21 mouse cellular contexts compared by ENCODE assay signal in the genomic region with DNA sequence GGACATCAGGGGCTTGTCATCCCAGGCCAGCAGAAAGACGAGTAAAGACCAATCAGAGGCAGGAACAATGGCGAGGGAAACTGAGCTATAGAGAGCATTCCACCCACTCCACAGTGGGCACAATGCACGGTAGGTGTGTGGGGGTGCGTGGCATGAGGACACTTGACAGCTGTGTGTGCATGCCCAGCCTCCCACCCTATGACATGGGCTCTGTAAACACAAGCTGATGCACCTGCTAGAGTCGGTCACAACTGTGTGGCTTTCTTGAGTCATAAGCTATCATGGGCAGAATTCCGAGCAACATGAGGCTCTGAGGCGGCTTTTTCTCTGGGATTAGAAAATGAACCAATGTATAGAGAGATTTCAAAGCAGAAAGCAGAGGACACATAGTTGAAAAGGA.
A peak's percentile ranks its signal among the peaks of the same experiment; 100 is the strongest.
DNase-seq lines count a peak whose midpoint lies in the region; ATAC-seq and TF ChIP-seq lines count a peak whose summit lies in the region.
"Had no signal": no experiment of that assay in that cellular context is flagged by ENCODE, and none has a peak within 500 bp of the region (broad histone marks: within the 10 kb centered on the region; RNA-seq: fewer than 3 reads in every experiment).

No protein-coding gene starts in this region.

- peak overlapping the region; percentile 77; the same call in 1 of the 2 replicates for H3K27ac ChIP-seq in forebrain, embryonic 10.5 days
- H3K27ac ChIP-seq in forebrain, embryonic 11.5 days (ENCODE audit: low read depth, low read length), result no peak overlapping the region
- H3K27ac ChIP-seq in hindbrain, postnatal 0 days, result peak overlapping the region; percentile 60; the same call in 1 of the 2 replicates
- H3K27ac ChIP-seq in hindbrain, embryonic 12.5 days, result no peak overlapping the region
- H3K27ac ChIP-seq in midbrain, embryonic 13.5 days, result 0 out of 2 replicates have a peak overlapping the region, but pooled peaks have one; percentile 35
- no peak overlapping the region for H3K27ac ChIP-seq in midbrain, postnatal 0 days (ENCODE audit: low read depth, low read length)
- H3K27ac ChIP-seq: limb, embryonic 15.5 days; liver, embryonic 15.5 days; macrophage; neural tube, embryonic 13.5 days; stomach, postnatal 0 days had no signal

- no peak overlapping the region for H3ac ChIP-seq in myocyte (ENCODE audit: control insufficient read depth, insufficient read length)

- DNase-seq in forebrain, embryonic 10.5 days (ENCODE audit: extremely low spot score, low spot score), result no peak
- DNase-seq in forebrain, embryonic 11.5 days (ENCODE audit: low spot score), result no peak
- DNase-seq in hindbrain, postnatal 0 days (ENCODE audit: low spot score), result no peak
- no peak for DNase-seq in midbrain, postnatal 0 days (ENCODE audit: low spot score)
- DNase-seq in spleen, adult 18-20 months, result no peak
- DNase-seq: adrenal gland, adult 8-10 months; cerebellum, postnatal 25 days; embryo, embryonic 11 days; kidney, postnatal 4 days had no signal

- ATAC-seq in forebrain, embryonic 11.5 days (replicated peaks; ENCODE audit: low FRiP score), result no peak
- ATAC-seq in hindbrain, postnatal 0 days, result no peak
- ATAC-seq in hindbrain, embryonic 12.5 days (ENCODE audit: low FRiP score), result no peak
- ATAC-seq in midbrain, embryonic 13.5 days, result no peak
- no peak for ATAC-seq in midbrain, postnatal 0 days (ENCODE audit: low FRiP score)
- ATAC-seq: CD4-positive, CD25-positive, alpha-beta regulatory T cell, adult 4 months; intestine, postnatal 0 days; Patski had no signal

- no peak overlapping the region for H3K4me2 ChIP-seq in forebrain, embryonic 11.5 days (ENCODE audit: low read depth, low read length, severe bottlenecking)
- H3K4me2 ChIP-seq in hindbrain, postnatal 0 days (ENCODE audit: low read depth, low read length), result no peak overlapping the region
- no peak overlapping the region for H3K4me2 ChIP-seq in hindbrain, embryonic 12.5 days (replicated peaks)
- H3K4me2 ChIP-seq in midbrain, embryonic 13.5 days (replicated peaks), result no peak overlapping the region
- H3K4me2 ChIP-seq in midbrain, postnatal 0 days (ENCODE audit: low read depth, low read length, poor library complexity, severe bottlenecking), result no peak overlapping the region
- peak overlapping the region; percentile 57 for H3K4me2 ChIP-seq in myocyte (ENCODE audit: low read depth)
- H3K4me2 ChIP-seq: kidney, embryonic 15.5 days; limb, embryonic 15.5 days; liver, embryonic 15.5 days; neural tube, embryonic 13.5 days had no signal

- no peaks in the 10 kb centered on the region for H3K79me2 ChIP-seq in myocyte (ENCODE audit: control insufficient read depth, insufficient read depth)

- WGBS in forebrain, embryonic 10.5 days, result 79% methylated on average over 7 of the region's 7 CpGs
- 75% methylated on average over 7 of the region's 7 CpGs for WGBS in forebrain, embryonic 11.5 days
- WGBS in hindbrain, postnatal 0 days, result 60% methylated on average over 7 of the region's 7 CpGs
- 64% methylated on average over 7 of the region's 7 CpGs for WGBS in hindbrain, embryonic 12.5 days
- 67% methylated on average over 7 of the region's 7 CpGs for WGBS in midbrain, embryonic 13.5 days
- 64% methylated on average over 7 of the region's 7 CpGs for WGBS in midbrain, postnatal 0 days

- TF ChIP-seq POLR2A in myocyte (IDR thresholded peaks at IDR 0.05; ENCODE audit: insufficient read length, low read depth), result no peak

- no peaks in the 10 kb centered on the region for H3K27me3 ChIP-seq in forebrain, embryonic 10.5 days (ENCODE audit: poor library complexity, severe bottlenecking)
- no peaks in the 10 kb centered on the region for H3K27me3 ChIP-seq in forebrain, embryonic 11.5 days (ENCODE audit: control insufficient read depth, insufficient read depth, low read length)
- no peaks in the 10 kb centered on the region for H3K27me3 ChIP-seq in hindbrain, postnatal 0 days (ENCODE audit: insufficient read depth, low read length)
- no peaks in the 10 kb centered on the region for H3K27me3 ChIP-seq in hindbrain, embryonic 12.5 days
- H3K27me3 ChIP-seq in midbrain, embryonic 13.5 days, result no peaks in the 10 kb centered on the region
- H3K27me3 ChIP-seq in midbrain, postnatal 0 days (ENCODE audit: insufficient read depth, low read length), result no peaks in the 10 kb centered on the region
- H3K27me3 ChIP-seq in myocyte (ENCODE audit: control insufficient read depth, insufficient read depth, insufficient read length), result no peaks in the 10 kb centered on the region
- H3K27me3 ChIP-seq: kidney, embryonic 15.5 days; limb, embryonic 15.5 days; liver, embryonic 15.5 days; neural tube, embryonic 13.5 days; Patski had no signal

- H3K4me1 ChIP-seq in forebrain, embryonic 10.5 days, result peaks cover 35% of the 10 kb centered on the region
- peaks cover 8% of the 10 kb centered on the region for H3K4me1 ChIP-seq in forebrain, embryonic 11.5 days (replicated peaks; ENCODE audit: control insufficient read depth, insufficient read depth, low read length)
- H3K4me1 ChIP-seq in hindbrain, postnatal 0 days (ENCODE audit: insufficient read depth, low read length), result peaks cover 17% of the 10 kb centered on the region
- peaks cover 12% of the 10 kb centered on the region for H3K4me1 ChIP-seq in hindbrain, embryonic 12.5 days
- peaks cover 38% of the 10 kb centered on the region for H3K4me1 ChIP-seq in midbrain, embryonic 13.5 days (replicated peaks)
- H3K4me1 ChIP-seq in midbrain, postnatal 0 days (ENCODE audit: insufficient read depth, low read length), result peaks cover 19% of the 10 kb centered on the region
- H3K4me1 ChIP-seq: liver, embryonic 15.5 days had no signal

- H3K9ac ChIP-seq in forebrain, embryonic 11.5 days (ENCODE audit: low read length), result no peak overlapping the region
- H3K9ac ChIP-seq in hindbrain, postnatal 0 days (replicated peaks; ENCODE audit: low read length), result no peak overlapping the region
- no peak overlapping the region for H3K9ac ChIP-seq in hindbrain, embryonic 12.5 days
- no peak overlapping the region for H3K9ac ChIP-seq in midbrain, embryonic 13.5 days (replicated peaks)
- no peak overlapping the region for H3K9ac ChIP-seq in midbrain, postnatal 0 days (replicated peaks; ENCODE audit: low read length, poor library complexity, severe bottlenecking)
- H3K9ac ChIP-seq: kidney, embryonic 15.5 days; limb, embryonic 15.5 days; liver, embryonic 15.5 days; neural tube, embryonic 13.5 days had no signal

- no peak for TF ChIP-seq CTCF in hindbrain, postnatal 0 days (IDR thresholded peaks at IDR 0.05; ENCODE audit: low read depth)
- no peak for TF ChIP-seq CTCF in midbrain, postnatal 0 days (IDR thresholded peaks at IDR 0.05)

- no peak overlapping the region for H3K4me3 ChIP-seq in forebrain, embryonic 10.5 days
- H3K4me3 ChIP-seq in forebrain, embryonic 11.5 days (ENCODE audit: low read depth, low read length), result no peak overlapping the region
- no peak overlapping the region for H3K4me3 ChIP-seq in hindbrain, postnatal 0 days (ENCODE audit: low read length)
- H3K4me3 ChIP-seq in hindbrain, embryonic 12.5 days, result no peak overlapping the region
- no peak overlapping the region for H3K4me3 ChIP-seq in midbrain, embryonic 13.5 days (replicated peaks)
- H3K4me3 ChIP-seq in midbrain, postnatal 0 days (ENCODE audit: low read depth, low read length), result no peak overlapping the region
- H3K4me3 ChIP-seq in myocyte, result peak overlapping the region; percentile 10
- H3K4me3 ChIP-seq: kidney, embryonic 15.5 days; limb, embryonic 15.5 days; liver, embryonic 15.5 days; neural tube, embryonic 13.5 days had no signal

- no peaks in the 10 kb centered on the region for H3K36me3 ChIP-seq in forebrain, embryonic 10.5 days (replicated peaks)
- H3K36me3 ChIP-seq in forebrain, embryonic 11.5 days (ENCODE audit: control insufficient read depth, insufficient read depth, low read length), result no peaks in the 10 kb centered on the region
- no peaks in the 10 kb centered on the region for H3K36me3 ChIP-seq in hindbrain, postnatal 0 days (ENCODE audit: insufficient read depth, low read length)
- H3K36me3 ChIP-seq in hindbrain, embryonic 12.5 days, result no peaks in the 10 kb centered on the region
- H3K36me3 ChIP-seq in midbrain, embryonic 13.5 days, result no peaks in the 10 kb centered on the region
- no peaks in the 10 kb centered on the region for H3K36me3 ChIP-seq in midbrain, postnatal 0 days (ENCODE audit: insufficient read depth, low read length)
- no peaks in the 10 kb centered on the region for H3K36me3 ChIP-seq in myocyte (ENCODE audit: control insufficient read depth, insufficient read depth)
- H3K36me3 ChIP-seq: kidney, embryonic 15.5 days; limb, embryonic 15.5 days; liver, embryonic 15.5 days; neural tube, embryonic 13.5 days had no signal

- no peaks in the 10 kb centered on the region for H3K9me3 ChIP-seq in forebrain, embryonic 10.5 days
- H3K9me3 ChIP-seq in forebrain, embryonic 11.5 days (ENCODE audit: control insufficient read depth, low read length), result no peaks in the 10 kb centered on the region
- H3K9me3 ChIP-seq in hindbrain, postnatal 0 days (ENCODE audit: low read length), result no peaks in the 10 kb centered on the region
- no peaks in the 10 kb centered on the region for H3K9me3 ChIP-seq in hindbrain, embryonic 12.5 days (replicated peaks)
- no peaks in the 10 kb centered on the region for H3K9me3 ChIP-seq in midbrain, embryonic 13.5 days
- no peaks in the 10 kb centered on the region for H3K9me3 ChIP-seq in midbrain, postnatal 0 days (ENCODE audit: low read length)
- H3K9me3 ChIP-seq: kidney, embryonic 15.5 days; limb, embryonic 15.5 days; liver, embryonic 15.5 days; neural tube, embryonic 13.5 days had no signal

TF ChIP-seq in myocyte, 11 proteins besides CTCF, POLR2A, EP300 and RAD21:
- TF ChIP-seq USF1 (IDR thresholded peaks at IDR 0.05; ENCODE audit: low read depth), result no peak
- peak; percentile 93 for TF ChIP-seq TCF12 (IDR thresholded peaks at IDR 0.05; ENCODE audit: insufficient read depth, poor library complexity, severe bottlenecking)
- TF ChIP-seq TCF3 (IDR thresholded peaks at IDR 0.05; ENCODE audit: insufficient read length, low read depth), result peak; percentile 95
- TF ChIP-seq MYOD1 (IDR thresholded peaks at IDR 0.05; ENCODE audit: control insufficient read depth in 1 of 3, insufficient read length in 2 of 3, low read depth in 2 of 3), result peak; percentile 98 to 100 (median 100)
- no peak for TF ChIP-seq REST (IDR thresholded peaks at IDR 0.05; ENCODE audit: insufficient read depth, insufficient read length)
- no peak for TF ChIP-seq CEBPB (IDR thresholded peaks at IDR 0.05; ENCODE audit: insufficient read depth, poor library complexity, severe bottlenecking)
- TF ChIP-seq E2F4 (IDR thresholded peaks at IDR 0.05; ENCODE audit: insufficient read depth), result no peak
- no peak for TF ChIP-seq SRF (IDR thresholded peaks at IDR 0.05; ENCODE audit: control insufficient read depth, insufficient read length, low read depth)
- peak; percentile 83 to 100 (median 97) for TF ChIP-seq MYOG (IDR thresholded peaks at IDR 0.05; ENCODE audit: control insufficient read depth in 1 of 3, insufficient read depth in 1 of 3, insufficient read length in 2 of 3, low read depth in 2 of 3)

Comparison
In these comparisons a context has a peak if more than half of its experiments do, and no peak if none do; other contexts are left out.
1. H3K27ac ChIP-seq: peak in forebrain, embryonic 10.5 days (single experiment), hindbrain, postnatal 0 days (single experiment) and midbrain, embryonic 13.5 days (single experiment); none in forebrain, embryonic 11.5 days (single experiment), hindbrain, embryonic 12.5 days (single experiment) and midbrain, postnatal 0 days (single experiment).